Mouse (Mus musculus) C2C12 (cell line): ENCODE measurements at regions not wholly inside any gene's neighbourhood (a gene's known extent, or its start where the extent isn't known, plus 50 kb on each side); places are given as distances from the start of the nearest gene placed in this dataset.
"Not testable (repeated sequence)": the region's sequence is repeated elsewhere in the genome, so short reads cannot be mapped to it uniquely, and the experiment has no call there.

Experiments
- H3K27me3 ChIP-seq: one replicate; pipeline ENCODE4 v1.6.1; 2011; ENCODE audit not compliant: control insufficient read depth, insufficient read depth, insufficient read length
- H3K36me3 ChIP-seq: one replicate; pipeline ENCODE4 v1.6.1; 2011; ENCODE audit not compliant: control insufficient read depth, insufficient read depth
- H3K4me3 ChIP-seq: one replicate; pipeline ENCODE4 v1.5.1; 2011; ENCODE audit warnings: mild to moderate bottlenecking, control low read depth; ENCODE audit not compliant: poor library complexity, insufficient read depth, severe bottlenecking
- H3K79me2 ChIP-seq: one replicate; pipeline ENCODE4 v1.6.1; 2011; ENCODE audit not compliant: control insufficient read depth, insufficient read depth
- H3K79me3 ChIP-seq: one replicate; pipeline ENCODE4 v1.6.1; 2011; ENCODE audit warnings: low read depth, control low read depth
- H3ac ChIP-seq: one replicate; pipeline ENCODE3; 2011; ENCODE audit warnings: low read depth; ENCODE audit not compliant: control insufficient read depth, insufficient read length
- CEBPB ChIP-seq: IDR thresholded peaks from one replicate; pipeline ENCODE4 v1.6.1; 2011; ENCODE audit warnings: low read depth, mild to moderate bottlenecking, control low read depth, moderate library complexity
- CTCF ChIP-seq: IDR thresholded peaks from one replicate; pipeline ENCODE4 v1.5.1; 2011; ENCODE audit not compliant: control insufficient read depth, insufficient read depth, insufficient read length
- FOSL1 ChIP-seq: IDR thresholded peaks from one replicate; pipeline ENCODE4 v1.8.0; 2011; ENCODE audit warnings: mild to moderate bottlenecking, low read length; ENCODE audit not compliant: poor library complexity, insufficient read depth, severe bottlenecking
- MAX ChIP-seq: IDR thresholded peaks from one replicate; pipeline ENCODE4 v1.6.1; 2011; ENCODE audit warnings: mild to moderate bottlenecking, control low read depth
- MYOD1 ChIP-seq: IDR thresholded peaks from one replicate; pipeline ENCODE4 v1.6.1; 2011; ENCODE audit warnings: low read depth; ENCODE audit not compliant: control insufficient read depth, insufficient read length
- MYOG ChIP-seq: IDR thresholded peaks from one replicate; pipeline ENCODE4 v1.6.1; 2011; ENCODE audit not compliant: control insufficient read depth, insufficient read length; ENCODE audit errors: extremely low read depth
- USF1 ChIP-seq: IDR thresholded peaks from one replicate; pipeline ENCODE4 v1.6.1; 2011; ENCODE audit warnings: low read depth, mild to moderate bottlenecking, control low read depth, moderate library complexity

GRCm38 (mm10) chr5:25624029-25624428 is 81.6 kb downstream of the Xrcc2 start:
- no peak for TF ChIP-seq MAX
- no peak for TF ChIP-seq FOSL1
- TF ChIP-seq USF1 = no peak
- TF ChIP-seq CTCF = no peak
- no peak for TF ChIP-seq CEBPB
- TF ChIP-seq MYOD1 = no peak
- no peak for TF ChIP-seq MYOG
- Histone ChIP-seq H3K79me2 (no peaks in the 10 kb centered on the region), H3K4me3 (no peak overlapping the region), H3K79me3 (no peaks in the 10 kb centered on the region), H3ac (no peak overlapping the region), H3K36me3 (no peaks in the 10 kb centered on the region), H3K27me3 (no peaks in the 10 kb centered on the region)

DNA sequence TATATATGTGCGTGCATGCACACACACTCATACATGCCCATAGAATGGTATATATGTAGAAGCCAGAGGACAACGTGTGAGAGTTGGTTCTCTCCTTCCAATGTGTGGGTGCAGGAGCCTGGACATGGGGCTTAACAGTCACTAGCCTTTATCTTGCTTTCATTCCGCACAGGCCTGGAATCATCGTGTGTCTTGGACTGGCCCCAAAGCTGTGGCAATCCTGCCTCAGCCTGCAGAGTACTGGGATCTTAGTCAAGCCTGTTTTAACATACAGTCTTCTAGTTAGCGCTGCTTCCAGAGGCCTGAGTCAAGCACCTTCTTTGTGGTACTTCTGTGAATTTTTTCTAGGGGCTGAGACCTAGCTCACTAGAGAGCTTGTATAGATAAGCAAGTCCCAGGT is 85.8 kb downstream of the Xrcc2 start:
- H3K79me3 ChIP-seq = no peaks in the 10 kb centered on the region
- TF ChIP-seq FOSL1 (no peak), USF1 (no peak), MYOG (no peak), CTCF (no peak), MAX (no peak), MYOD1 (no peak), CEBPB (no peak)
- no peak overlapping the region for H3ac ChIP-seq
- no peaks in the 10 kb centered on the region for H3K79me2 ChIP-seq
- H3K4me3 ChIP-seq = no peak overlapping the region
- no peaks in the 10 kb centered on the region for H3K36me3 ChIP-seq
- H3K27me3 ChIP-seq = no peaks in the 10 kb centered on the region

DNA sequence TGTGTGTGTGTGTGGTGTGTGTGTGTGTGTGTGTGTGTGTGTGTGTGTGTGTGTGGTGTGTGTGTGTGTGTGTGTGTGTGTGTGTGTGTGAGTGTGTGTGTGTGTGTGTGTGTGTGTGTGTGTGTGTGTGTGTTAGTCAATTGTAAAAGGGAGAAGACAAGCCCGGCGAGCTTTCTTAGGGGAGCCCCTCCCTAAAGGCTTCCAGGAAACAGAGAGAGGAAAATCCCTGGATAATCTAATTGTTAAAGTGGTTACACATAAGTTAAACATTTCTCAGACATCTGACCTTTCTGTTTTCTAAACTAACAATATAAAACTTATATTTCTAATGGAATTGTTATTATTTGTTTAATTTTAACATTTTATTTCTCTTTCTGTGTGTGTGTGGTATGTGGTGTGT is 86.3 kb downstream of the Xrcc2 start:
- H3K4me3 ChIP-seq, H3ac ChIP-seq, H3K79me3 ChIP-seq, H3K79me2 ChIP-seq, H3K27me3 ChIP-seq, H3K36me3 ChIP-seq: not testable (repeated sequence)

DNA sequence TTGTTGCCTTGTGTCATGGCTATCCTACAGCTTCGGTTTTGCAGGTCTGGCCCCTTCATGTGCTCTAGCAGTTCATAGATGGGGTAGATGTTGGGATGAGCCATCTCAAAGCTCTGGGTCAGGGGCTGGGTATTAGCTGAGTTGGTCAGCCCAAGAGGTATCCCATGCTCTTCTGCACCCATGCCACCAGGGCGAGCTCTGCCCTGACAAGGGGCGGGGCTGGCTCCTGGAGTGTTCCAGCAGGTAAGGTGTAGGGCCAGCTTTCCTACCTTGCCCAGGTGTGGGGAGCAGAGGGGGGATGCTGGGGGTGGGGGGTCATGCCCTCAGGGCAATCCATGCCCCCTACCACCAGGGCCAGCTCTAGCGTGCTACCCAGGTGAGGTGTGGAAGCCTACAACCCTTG is 91.0 kb downstream of the Xrcc2 start:
- Histone ChIP-seq H3K36me3 (no peaks in the 10 kb centered on the region), H3ac (no peak overlapping the region), H3K4me3 (no peak overlapping the region), H3K27me3 (no peaks in the 10 kb centered on the region), H3K79me2 (no peaks in the 10 kb centered on the region), H3K79me3 (no peaks in the 10 kb centered on the region)
- TF ChIP-seq FOSL1 (no peak), CEBPB (no peak), MAX (no peak), MYOG (no peak)

- Histone ChIP-seq H3ac (no peak overlapping the region), H3K4me3 (no peak overlapping the region), H3K27me3 (no peaks in the 10 kb centered on the region), H3K79me3 (no peaks in the 10 kb centered on the region), H3K79me2 (no peaks in the 10 kb centered on the region), H3K36me3 (no peaks in the 10 kb centered on the region)
- TF ChIP-seq USF1 = no peak
Observed at GRCm38 (mm10) chr5:25613844-25614658, 91.6 kb downstream of the Xrcc2 start.

- H3K79me3 ChIP-seq = no peaks in the 10 kb centered on the region
- H3K36me3 ChIP-seq = no peaks in the 10 kb centered on the region
- TF ChIP-seq FOSL1 (no peak), MYOD1 (no peak), CEBPB (no peak), MAX (no peak), CTCF (no peak), MYOG (no peak)
- no peaks in the 10 kb centered on the region for H3K27me3 ChIP-seq
- H3ac ChIP-seq = no peak overlapping the region
- no peaks in the 10 kb centered on the region for H3K79me2 ChIP-seq
- H3K4me3 ChIP-seq = no peak overlapping the region
Observed at GRCm38 (mm10) chr5:25612036-25612705, 93.5 kb downstream of the Xrcc2 start.
